Mouse (Mus musculus) kidney, adult 9 months (tissue): ENCODE results near the gene Gm11111.

Experiments
- DNase-seq: peaks from one replicate; pipeline ENCODE4 v3.0.0; 2022

Gm11111 gene

DNA sequence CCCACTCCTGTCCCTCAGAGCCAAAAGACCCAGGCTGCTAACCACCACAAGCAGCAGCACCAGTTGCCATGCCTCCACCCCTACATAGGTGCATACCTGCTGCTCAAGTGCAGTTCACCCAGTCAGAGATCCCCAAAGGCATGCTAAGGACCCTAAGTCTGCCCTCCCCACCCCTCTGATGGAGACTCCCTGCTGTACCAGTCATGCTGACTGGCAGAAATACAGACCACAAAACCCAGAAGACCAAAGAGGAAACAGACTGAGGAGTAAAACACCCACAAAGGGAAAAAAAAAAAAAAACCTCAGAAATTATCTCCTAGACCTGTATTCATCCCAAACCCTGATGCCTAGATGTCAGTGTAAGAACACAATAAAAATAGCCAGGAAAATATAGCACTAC lies 33.4 kb downstream of the Gm11111 start:
- DNase-seq = no peak
